Mouse (Mus musculus) MN1 (cell line): Measurements from ENCODE around the gene Asb12.
"Not testable (repeated sequence)": the region's sequence is repeated elsewhere in the genome, so short reads cannot be mapped to it uniquely, and the experiment has no call there.

Source experiments
- DNase-seq: peaks from one replicate; pipeline ENCODE4 v3.0.0-alpha.2; 2016; ENCODE audit warnings: low spot score

Asb12 gene

GRCm38 (mm10) chrX:95557887-95558286 lies at the start of gene Asb12, which contains the start of gene Pfn5:
Gene Asb12 (minus strand): TSS chrX:95557987.
Gene Pfn5 (plus strand): TSS chrX:95558104.
- no peak for DNase-seq

- DNase-seq: no peak
Observed at GRCm38 (mm10) chrX:95600609-95601008, 42.8 kb upstream of the Asb12 start.

DNA sequence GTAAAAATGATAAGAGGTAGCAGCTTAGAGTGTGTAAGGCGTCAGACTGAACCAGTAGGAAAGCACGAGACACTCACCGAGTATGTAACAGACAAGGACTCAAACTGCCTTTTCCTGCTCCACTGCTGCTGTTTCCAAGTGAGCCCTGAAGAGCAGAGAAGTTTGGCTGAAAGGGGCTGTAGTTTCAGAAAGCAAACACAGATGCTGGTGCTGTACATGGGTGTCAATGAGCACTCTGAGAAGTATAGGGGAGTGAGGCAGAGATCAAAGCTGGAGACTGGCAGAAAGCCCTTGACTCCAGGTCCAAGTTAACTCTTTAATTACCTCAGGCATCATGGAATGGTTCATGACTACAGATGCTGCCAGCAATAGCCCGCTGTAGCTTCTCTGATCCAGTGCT lies 3.5 kb downstream of the Asb12 start:
- no peak for DNase-seq

DNA sequence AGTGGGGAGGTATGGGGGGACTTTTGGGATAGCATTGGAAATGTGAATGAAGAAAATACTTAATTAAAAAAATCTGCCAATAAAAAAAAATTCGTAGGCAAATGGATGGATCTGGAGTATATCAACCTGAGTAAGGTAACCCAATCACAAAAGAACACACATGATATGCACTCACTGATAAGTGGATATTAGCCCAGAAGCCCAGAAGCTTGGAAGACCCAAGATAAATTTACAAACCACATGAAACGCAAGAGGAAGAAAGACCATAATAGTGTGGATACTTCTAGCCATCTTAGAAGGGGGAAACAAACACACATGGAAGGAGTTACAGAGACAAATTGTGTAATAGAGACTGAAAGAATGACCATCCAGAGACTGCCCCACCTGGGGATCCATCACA lies 22.3 kb downstream of the Asb12 start:
- not testable (repeated sequence) for DNase-seq

DNA sequence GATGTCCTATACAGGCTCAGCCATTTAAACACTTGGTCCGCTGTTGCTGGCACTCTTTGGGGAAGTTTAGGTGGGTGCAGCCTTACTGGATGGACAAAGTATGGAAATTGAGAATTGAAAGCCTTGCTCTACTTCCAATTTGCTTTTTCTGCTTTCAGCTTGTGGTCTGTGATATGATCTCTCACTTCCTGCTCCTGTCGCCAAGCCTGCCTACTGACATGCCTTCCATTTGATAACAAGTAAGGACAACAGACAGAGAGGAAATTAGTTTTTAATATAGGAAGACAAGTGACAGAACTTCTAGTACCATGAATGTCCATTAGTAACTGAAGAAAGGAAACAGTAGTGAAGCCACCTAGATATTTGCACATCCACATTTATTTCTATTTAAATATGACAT lies 32.6 kb downstream of the Asb12 start:
- no peak for DNase-seq

DNA sequence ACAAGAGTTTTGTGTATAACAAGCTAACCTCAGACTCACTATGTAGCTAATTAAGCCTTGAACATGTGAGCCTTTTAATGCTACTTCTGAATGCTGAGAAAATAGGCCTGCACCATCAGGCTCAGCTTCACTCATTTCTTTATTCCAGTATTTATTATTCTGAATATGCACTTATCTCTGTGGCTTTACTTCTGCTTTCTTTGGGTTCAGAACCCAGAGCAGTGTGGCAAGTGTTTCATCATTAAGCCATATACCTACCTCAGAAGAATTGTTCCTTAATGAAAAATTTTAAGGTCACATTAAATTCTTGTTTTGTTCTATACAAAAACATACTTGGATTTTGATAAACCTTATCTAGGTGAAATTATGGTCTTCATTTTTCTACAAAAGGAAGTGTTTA lies 33.9 kb downstream of the Asb12 start:
- no peak for DNase-seq

- DNase-seq: no peak
Observed at GRCm38 (mm10) chrX:95457166-95457565, 100.6 kb downstream of the Asb12 start.

DNA sequence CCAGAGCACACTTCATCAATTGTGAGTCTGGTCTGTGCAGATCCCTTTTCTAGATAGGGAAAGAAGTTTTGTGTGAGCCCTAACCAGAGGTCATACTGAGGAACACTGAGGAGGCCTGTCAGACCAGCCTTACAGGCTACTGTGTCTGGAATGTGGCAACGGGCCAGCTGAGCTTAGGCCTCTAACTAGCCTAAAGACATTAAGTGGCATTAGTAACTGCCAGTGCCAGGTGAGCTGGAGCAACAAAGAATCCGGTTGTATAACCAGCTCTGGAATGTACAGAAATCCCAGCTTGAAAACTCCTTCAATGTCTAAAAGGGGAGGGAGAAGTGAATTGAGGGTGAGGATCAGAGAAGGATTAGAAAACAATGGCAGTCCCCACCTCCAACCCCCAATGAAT lies 111.9 kb downstream of the Asb12 start:
- DNase-seq: no peak

DNA sequence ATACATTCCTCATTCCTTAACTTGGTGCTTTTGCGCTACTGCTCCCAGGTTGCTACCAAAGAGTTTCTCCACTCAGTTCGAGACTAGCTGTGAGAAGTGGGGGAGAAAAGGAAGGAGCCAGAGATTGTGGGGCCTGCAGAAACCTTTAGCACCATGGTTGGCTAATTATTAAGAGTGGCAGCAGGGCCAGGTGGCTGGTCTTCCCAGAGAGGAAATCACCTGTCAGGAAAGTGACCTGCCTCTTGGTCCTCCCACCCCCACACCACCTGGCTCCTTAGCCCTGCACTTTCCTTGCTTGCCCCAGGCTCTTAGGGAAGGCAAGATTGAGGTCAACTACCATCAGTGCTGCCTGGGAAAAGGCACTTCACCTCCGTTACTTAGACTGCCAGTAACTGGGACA lies 112.6 kb downstream of the Asb12 start:
- DNase-seq: no peak

DNA sequence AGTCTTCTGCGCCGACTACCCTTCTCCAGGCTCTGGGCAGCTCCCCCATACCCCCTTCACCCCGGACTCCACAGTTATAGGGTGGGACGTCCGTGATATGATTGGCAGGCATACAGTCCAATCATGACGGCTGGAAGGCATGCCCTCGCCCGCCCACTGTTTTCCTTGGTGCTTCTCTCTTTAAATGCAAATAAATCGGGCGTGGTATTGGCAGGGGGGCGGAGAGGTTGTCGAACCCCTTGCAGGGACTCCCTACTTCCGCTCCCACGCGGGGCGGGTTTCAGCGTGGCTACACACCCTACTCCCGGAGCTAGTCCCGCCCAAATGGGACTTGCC lies 113.0 kb downstream of the Asb12 start, which contains the start of gene Amer1:
TSS of gene Amer1 (minus strand) at position 97 of the 336 bp plus-strand sequence.
- peak; percentile 84 for DNase-seq

DNA sequence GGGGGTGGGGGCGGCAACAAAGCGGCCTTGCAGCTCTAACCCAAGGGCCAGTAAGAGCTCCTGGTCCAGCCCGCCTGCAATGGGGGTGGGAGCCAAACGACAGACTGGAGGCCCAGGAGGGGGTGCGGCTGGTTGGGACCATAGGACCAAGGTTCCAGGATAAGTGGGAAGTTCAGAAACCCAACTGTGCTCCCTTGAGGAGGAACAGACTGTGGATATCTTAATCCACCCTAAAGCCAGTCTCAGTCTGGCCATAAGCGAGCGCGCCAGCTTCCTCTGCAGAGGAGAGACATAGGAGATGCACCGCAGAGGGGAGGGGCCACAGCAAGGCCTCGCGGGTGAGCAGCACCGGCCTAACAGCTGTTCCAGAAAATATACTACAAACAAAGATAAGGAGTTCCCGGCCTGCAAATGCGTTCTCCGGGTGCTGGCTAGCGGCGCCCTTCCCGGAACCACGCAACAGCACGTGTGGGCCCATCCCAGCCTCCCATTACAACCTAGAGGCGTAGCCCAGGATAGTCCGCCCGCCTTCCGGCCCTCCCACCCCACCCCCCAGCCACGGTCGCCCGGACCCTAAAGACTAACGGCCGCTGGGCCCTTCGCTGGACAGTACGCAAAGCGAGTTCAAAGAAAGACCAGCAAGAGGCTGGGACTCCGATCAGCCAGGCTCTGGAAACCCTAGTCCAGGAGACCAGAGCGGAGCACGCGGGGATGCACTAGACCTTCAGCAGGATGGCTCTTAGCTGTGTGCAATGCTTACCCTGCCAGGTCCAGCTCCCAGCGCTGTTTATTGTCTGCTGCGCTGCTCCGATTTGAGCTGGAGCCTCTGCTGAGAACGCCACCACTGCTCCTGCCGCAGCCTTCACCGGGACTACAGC lies 113.7 kb downstream of the Asb12 start:
- DNase-seq: peak; percentile 37

DNA sequence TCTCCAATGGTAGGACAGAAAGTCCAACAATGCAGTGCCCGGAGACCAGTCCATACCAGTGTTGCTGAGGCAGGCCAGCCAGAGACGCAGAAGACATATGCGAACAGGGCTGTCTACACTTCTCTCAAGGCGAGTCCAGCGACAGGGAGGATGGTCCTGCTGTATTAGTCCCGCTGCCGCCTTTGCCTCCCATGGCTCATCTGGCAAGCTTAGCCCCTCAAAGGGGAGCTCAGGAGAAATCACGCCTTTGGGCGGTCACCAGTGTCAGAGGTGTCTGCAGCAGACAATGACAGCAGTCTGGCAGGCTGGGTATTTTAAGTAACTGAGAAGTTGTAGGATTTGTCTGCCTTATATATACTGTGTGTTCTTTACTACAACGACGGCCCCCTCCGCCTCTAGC lies 114.4 kb downstream of the Asb12 start:
- DNase-seq: no peak

DNA sequence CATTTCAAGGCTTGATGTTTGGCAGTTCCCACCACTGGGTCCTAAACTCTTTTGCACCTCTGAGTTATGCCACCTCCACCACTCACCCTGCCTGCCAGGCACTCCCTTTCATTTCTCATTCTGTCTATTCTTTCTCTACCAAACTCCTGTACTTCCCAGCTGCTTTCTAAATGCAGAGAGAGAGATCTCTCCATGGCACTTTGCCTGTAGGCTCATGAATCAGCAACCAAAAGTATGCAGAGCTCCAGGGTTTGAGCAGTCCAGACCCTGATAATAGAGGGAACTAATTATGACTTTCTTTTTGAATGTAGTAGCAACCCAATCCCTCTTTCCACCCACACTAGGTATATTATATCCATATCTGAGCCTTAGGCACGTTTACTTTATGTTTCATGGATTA lies 115.5 kb downstream of the Asb12 start:
- DNase-seq: no peak

DNA sequence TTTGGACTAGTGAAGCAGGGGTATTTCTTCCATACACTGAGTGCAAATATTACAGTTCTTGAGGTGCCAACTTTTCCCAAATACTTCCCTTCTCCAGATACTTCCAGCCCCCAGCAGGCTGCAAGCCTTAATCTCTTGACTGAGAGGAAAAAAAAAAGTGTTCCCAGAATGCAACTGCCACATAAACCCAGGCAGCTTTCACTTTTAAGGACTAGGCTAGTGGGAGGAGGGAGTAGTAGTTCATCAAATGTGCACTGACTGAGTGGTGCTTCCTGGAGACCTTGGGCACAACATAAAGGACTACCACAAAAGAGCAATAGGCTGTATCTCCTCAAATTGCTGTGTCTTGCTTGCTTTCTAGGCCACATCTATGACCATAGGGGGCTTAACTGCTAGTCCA lies 116.5 kb downstream of the Asb12 start:
- DNase-seq: no peak

DNA sequence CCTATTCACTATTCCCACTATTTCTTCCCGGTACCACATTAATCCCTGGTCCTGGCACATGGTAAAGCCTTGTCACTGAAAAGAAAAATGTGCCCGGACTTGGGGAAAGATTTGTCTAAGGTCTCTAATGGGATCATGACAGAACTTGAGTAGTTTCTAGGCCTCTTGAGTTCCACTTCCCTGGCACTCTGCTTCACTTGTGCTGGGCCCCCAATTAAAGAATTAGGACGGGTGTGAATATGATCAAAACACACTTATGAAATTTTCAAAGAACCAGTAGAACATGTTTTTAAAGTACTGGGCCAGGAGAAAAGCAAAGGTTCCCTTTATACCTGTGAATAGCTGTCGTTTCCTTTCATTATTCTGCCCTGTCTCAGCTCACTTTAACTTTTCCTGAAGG lies 119.3 kb downstream of the Asb12 start:
- DNase-seq: no peak

- DNase-seq: no peak
Observed at GRCm38 (mm10) chrX:95437236-95437635, 120.6 kb downstream of the Asb12 start.
